Mouse (Mus musculus): ENCODE measurements around the gene Slc7a7. TPM values are rescaled to one million over a fixed set of nuclear protein-coding genes. Genes with fewer than 3 reads are reported as not detected.

Gene Slc7a7
- total RNA-seq, 1 experiment from 2014 or later, result 3.5 TPM

DNA sequence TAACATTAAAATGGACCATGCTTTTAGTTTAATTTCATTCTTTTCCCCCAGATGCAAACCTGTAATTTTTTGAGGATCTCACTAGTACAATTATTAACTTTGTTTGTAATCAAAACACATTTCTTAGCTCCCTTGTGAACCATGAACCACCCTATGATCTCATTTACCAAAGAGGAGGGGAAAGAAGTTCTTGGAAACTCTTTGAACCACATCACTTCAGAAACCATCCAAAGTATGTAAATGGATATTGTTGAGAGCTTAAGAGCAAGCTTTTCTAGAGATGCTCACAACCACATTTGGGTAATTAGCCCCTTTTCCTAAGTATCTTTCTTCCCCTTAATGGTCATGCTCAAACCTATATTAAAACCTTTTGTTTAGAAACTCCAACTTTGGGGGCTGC is 23.3 kb downstream of the Slc7a7 start:
- no peak for ATAC-seq (replicated peaks in 1 of 2; ENCODE audit: insufficient read depth in 1 of 2, low FRiP score in 2 of 2, low TSS enrichment in 1 of 2, low read depth in 1 of 2, poor library complexity in 2 of 2, severe bottlenecking in 2 of 2)

DNA sequence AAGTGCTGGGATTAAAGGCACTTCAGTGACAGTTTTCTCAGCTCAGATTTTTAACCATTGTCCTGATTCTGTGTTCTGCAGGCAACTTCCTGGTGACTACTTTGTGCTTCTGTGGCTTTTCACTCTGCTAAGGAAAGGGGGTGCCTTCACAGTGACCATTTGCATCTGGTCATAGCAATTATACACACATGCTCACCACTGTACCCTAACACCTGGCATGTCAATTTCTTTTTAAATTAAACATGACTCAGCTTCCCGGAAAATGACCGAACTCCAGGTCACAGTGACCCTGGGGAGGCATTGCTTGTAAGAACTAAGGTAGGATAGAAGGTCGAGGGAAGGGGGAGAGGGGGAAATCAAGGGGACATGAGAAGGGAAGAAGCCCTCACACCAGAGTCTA is 23.8 kb downstream of the Slc7a7 start:
- ATAC-seq (replicated peaks in 1 of 2; ENCODE audit: insufficient read depth in 1 of 2, low FRiP score in 2 of 2, low TSS enrichment in 1 of 2, low read depth in 1 of 2, poor library complexity in 2 of 2, severe bottlenecking in 2 of 2), result no peak

DNA sequence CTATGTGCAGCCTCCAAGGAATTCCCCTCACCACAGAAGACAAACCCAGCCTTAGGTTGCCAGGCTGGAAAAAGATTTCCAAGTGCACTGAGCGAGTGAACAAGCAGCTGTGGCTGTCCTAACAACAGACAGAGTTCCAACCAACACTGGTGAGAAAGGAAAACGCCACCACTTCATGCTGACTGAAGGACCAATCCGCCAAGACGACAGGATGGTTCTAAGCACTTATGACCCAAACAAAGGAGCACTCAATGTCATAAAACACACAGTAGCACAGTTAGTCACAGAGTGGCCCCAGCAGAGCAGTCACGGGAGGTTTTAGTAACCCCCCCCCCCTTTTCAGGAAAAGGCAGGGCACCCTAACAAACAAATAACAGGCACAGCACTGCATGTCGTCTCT is 26.7 kb downstream of the Slc7a7 start:
- no peak for ATAC-seq (replicated peaks in 1 of 2; ENCODE audit: insufficient read depth in 1 of 2, low FRiP score in 2 of 2, low TSS enrichment in 1 of 2, low read depth in 1 of 2, poor library complexity in 2 of 2, severe bottlenecking in 2 of 2)

DNA sequence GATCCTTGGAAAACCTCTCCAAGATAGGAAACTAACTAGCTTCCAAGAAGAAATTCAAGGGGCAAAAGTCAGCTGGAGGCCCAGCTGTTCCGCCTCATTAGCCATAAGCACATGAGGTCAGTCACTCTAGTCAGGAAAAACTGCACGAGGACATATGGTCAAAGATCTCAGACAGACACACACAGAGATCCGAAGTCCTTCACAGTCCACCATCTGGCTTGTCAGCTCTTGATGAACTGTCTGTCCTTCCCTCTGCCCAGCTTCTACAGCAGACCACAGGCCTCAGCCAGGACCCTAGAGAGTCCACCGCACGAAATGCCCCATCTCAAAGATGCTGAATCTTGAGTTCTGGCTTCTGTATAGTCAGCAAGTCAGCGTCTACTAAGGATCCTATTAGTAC is 30.0 kb downstream of the Slc7a7 start:
- no peak for ATAC-seq (replicated peaks in 1 of 2; ENCODE audit: insufficient read depth in 1 of 2, low FRiP score in 2 of 2, low TSS enrichment in 1 of 2, low read depth in 1 of 2, poor library complexity in 2 of 2, severe bottlenecking in 2 of 2)

DNA sequence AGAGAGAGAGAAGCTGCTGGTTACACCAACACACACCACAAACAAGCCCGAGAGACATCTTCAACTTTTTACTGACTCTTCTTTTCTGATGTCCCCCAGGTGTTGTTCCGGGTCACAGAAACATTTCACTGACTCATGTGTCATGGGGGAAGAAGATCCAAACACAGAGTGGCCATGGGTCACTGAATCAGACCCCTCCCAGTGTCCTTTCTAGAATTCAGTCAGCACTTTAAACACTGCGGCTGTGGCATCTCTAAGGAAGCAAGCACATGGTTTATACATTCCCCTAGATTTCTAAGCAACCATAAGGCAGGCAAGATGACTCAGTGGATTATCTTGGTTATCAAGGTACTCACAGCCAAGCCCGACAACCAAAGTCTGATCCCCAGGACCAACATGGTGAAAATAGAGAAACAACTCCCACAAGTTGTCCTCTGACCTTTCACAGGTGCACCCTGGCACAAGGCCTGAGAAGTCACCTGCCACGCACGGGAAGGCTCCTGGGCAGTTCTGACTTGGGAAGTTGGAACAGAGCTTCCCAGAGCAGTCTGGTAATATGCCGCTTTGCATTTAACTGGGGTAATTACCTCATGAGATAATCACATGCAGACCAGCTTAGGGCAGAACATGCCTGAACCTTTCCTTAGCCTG is 31.5 kb downstream of the Slc7a7 start:
- ATAC-seq (replicated peaks in 1 of 2; ENCODE audit: insufficient read depth in 1 of 2, low FRiP score in 2 of 2, low TSS enrichment in 1 of 2, low read depth in 1 of 2, poor library complexity in 2 of 2, severe bottlenecking in 2 of 2), result no peak

DNA sequence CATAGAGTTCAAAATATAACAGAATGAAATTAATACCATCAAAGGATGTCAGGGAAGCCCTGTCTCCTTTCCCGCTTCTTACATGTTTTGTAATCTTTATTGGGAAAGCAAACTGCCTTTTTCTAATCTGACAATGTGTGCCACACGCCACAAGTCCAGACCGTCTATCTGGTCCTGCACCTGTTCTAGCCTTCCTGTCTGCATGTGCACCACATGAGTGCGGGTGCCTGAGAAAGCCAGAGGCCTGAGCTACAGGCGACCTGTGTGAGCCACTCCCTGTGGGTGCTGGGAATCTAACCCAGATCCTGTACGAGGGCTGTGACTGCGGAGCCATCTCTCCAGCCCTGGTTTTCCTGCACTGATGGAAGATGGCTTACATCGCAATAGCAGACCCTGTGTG is 33.2 kb downstream of the Slc7a7 start:
- ATAC-seq (replicated peaks in 1 of 2; ENCODE audit: insufficient read depth in 1 of 2, low FRiP score in 2 of 2, low TSS enrichment in 1 of 2, low read depth in 1 of 2, poor library complexity in 2 of 2, severe bottlenecking in 2 of 2), result no peak; a peak in 1 of 4 replicates

DNA sequence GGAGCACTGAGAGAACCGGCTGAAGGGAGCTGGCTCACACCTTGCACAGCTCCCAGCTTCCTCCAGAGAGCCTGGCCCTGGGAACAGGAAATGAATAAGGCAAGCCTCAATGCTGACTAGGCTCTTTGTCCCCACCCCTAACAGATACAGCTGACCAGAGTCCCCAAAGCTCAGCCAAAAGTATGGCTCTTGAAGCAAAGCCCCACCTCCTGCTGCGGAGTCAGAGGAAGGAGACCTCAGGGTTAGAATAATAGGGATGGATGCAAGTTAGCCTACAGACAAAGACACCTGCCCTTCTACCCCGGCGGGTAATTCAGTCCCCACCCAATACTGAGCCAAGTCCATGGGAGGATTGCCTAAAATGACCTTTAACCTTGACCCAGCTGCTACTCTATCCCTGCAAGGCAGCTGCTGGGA is 34.2 kb downstream of the Slc7a7 start:
- peak; percentile 30 to 48; a peak in 2 of 4 replicates for ATAC-seq (replicated peaks in 1 of 2; ENCODE audit: insufficient read depth in 1 of 2, low FRiP score in 2 of 2, low TSS enrichment in 1 of 2, low read depth in 1 of 2, poor library complexity in 2 of 2, severe bottlenecking in 2 of 2)

DNA sequence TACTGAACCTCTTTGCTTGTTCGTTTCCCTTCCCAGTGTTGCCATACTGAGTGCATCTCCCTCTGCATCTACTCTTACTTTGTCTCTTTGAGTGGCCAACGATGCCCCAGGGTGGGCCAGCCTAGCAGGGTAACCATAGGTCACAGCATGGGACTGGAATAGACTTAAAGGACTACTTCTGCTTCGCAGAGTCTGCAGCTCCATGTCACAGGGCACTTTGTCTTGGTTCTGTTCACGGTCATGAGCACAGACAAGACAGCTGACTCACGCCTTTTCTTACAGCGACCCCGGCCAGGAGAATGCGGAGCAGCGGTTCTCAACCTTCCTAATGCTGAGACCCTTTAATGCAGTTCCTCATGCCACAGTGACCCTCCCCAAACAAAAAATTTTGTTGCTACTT is 34.9 kb downstream of the Slc7a7 start:
- ATAC-seq (replicated peaks in 1 of 2; ENCODE audit: insufficient read depth in 1 of 2, low FRiP score in 2 of 2, low TSS enrichment in 1 of 2, low read depth in 1 of 2, poor library complexity in 2 of 2, severe bottlenecking in 2 of 2), result no peak

DNA sequence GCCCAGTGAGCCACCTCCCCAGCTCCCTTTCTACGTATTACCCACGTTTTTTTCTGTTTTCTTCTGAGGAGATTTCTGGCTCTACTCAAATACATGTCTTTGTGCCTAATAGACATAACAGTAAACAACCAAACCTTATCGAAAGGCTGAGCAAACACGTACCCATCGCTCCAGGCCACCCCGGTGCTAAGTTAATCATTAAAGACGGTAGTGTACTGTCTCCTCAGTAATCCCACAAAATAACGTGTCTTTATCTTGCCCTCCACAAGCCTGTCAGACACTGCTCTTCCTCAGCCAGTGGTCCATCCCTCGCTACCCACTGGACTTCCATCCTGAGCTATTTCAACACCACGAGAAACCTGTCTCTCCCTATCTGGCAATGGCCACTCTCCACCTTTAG is 35.8 kb downstream of the Slc7a7 start:
- no peak for ATAC-seq (replicated peaks in 1 of 2; ENCODE audit: insufficient read depth in 1 of 2, low FRiP score in 2 of 2, low TSS enrichment in 1 of 2, low read depth in 1 of 2, poor library complexity in 2 of 2, severe bottlenecking in 2 of 2)

DNA sequence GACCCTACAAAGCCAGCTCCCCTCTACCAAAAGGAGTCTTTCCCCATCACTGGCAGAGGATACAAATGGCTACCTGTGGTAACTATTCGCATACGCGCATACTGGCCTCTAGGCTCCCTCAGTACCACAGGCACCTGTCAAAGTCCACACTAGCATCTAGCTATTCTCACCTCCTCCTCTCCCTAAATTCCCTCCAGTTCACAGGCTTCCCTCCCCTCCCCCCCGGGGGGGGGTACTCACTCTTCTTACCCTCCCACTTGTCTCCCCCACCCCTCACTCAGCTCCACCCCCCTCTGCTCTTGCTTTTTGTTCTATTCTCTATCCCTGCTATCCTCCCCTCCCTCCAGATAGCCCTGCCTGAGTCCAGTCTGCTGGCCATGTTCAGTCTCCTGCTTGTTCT is 37.0 kb downstream of the Slc7a7 start:
- no peak for ATAC-seq (replicated peaks in 1 of 2; ENCODE audit: insufficient read depth in 1 of 2, low FRiP score in 2 of 2, low TSS enrichment in 1 of 2, low read depth in 1 of 2, poor library complexity in 2 of 2, severe bottlenecking in 2 of 2)

DNA sequence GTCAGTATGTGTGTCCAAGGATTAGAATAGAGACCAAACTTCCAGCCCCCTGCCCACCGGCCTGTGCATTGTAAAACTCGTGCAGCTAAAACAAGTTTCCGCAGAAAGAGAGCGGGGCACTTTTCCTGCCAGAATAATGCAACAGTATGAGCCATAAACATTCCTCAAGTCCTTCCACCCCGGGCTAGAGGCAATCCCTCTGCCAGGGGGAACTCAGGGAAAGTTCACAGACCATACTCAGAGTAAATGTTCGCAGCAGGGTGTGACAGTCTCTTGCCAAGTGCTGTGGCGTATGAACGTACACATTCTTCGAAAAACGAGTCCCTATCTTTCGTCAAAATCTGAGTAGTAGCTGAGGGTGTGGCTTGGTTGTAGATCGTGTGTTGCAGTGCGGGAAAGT is 38.0 kb downstream of the Slc7a7 start:
- ATAC-seq (replicated peaks in 1 of 2; ENCODE audit: insufficient read depth in 1 of 2, low FRiP score in 2 of 2, low TSS enrichment in 1 of 2, low read depth in 1 of 2, poor library complexity in 2 of 2, severe bottlenecking in 2 of 2), result no peak

DNA sequence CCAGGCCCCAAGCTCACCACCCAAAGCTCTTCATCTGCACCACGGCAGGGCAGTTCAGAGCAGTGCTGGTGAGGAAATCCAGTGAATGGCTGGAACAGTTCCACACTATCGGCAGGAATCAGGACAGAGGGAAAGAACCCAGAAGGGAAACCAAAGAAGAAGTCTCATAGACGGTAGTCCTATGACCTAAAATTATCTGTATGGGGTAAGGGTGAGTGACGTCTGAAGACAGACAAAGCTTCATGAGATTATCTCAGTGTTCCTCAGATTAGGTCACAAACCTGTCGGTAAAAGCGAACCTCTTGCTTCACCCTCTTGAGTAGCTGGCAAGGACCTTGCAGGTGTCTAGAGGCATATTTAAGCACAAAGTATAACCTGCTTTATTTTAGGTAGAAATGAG is 40.4 kb downstream of the Slc7a7 start:
- ATAC-seq (replicated peaks in 1 of 2; ENCODE audit: insufficient read depth in 1 of 2, low FRiP score in 2 of 2, low TSS enrichment in 1 of 2, low read depth in 1 of 2, poor library complexity in 2 of 2, severe bottlenecking in 2 of 2), result no peak

DNA sequence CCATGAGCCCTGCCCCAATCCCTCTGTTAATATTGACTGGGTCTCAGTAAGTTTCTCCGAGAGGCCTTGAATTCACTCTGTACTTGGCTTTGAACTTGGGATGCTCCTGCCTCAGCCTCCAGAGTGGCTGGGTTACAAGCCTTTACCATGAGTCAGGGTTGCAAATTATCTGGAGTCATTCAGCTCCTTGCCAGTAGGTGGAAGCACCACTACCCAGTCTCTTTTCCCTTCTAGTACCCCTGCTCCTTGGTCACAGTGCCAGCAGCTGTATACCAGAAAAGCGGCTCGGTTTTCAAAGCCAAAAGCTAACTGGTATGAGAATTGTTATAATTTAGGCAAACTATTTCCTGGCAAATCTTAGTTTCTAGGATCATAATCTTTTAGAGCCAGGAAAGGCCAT is 41.7 kb downstream of the Slc7a7 start:
- ATAC-seq (replicated peaks in 1 of 2; ENCODE audit: insufficient read depth in 1 of 2, low FRiP score in 2 of 2, low TSS enrichment in 1 of 2, low read depth in 1 of 2, poor library complexity in 2 of 2, severe bottlenecking in 2 of 2), result peak; percentile 88 to 89

DNA sequence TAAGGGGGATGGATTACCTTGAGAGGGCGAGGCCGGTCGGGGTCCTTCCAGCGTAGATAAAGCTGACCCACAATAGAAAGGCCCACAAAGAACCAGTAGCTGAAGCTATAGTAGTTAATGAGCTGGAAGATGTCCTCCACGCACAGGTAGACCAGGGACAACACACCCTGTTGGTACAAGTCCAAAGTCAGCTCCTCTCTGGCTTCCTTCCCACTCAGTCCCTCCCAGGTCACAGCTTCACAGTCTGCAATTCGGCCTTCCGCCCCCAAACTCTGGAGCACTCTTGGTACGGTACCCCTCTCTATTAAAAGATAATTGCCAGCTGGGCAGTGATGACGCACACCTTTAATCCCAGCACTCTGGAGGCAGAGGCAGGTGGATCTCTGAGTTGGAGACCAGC is 44.7 kb downstream of the Slc7a7 start:
- no peak for ATAC-seq (replicated peaks in 1 of 2; ENCODE audit: insufficient read depth in 1 of 2, low FRiP score in 2 of 2, low TSS enrichment in 1 of 2, low read depth in 1 of 2, poor library complexity in 2 of 2, severe bottlenecking in 2 of 2)

DNA sequence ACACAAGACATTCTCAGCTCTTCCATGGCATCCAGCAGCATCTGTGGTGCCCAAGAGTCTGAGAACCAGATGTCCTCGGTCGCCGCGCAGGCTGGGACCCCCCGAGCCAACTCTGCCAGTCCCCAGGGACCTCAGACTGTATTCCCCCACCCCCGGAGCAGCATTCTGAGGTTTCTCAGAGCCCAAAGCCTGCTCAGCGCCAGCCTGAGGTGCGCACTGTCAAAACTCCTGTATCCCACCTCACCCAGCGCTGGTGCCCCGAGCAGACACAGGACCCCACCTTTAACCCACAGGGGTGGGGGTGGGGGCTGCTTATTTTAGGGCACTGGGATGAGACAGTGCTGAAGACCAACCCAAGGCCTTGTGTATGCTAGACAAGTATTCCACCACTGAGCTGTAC is 46.1 kb downstream of the Slc7a7 start:
- ATAC-seq (replicated peaks in 1 of 2; ENCODE audit: insufficient read depth in 1 of 2, low FRiP score in 2 of 2, low TSS enrichment in 1 of 2, low read depth in 1 of 2, poor library complexity in 2 of 2, severe bottlenecking in 2 of 2), result no peak

DNA sequence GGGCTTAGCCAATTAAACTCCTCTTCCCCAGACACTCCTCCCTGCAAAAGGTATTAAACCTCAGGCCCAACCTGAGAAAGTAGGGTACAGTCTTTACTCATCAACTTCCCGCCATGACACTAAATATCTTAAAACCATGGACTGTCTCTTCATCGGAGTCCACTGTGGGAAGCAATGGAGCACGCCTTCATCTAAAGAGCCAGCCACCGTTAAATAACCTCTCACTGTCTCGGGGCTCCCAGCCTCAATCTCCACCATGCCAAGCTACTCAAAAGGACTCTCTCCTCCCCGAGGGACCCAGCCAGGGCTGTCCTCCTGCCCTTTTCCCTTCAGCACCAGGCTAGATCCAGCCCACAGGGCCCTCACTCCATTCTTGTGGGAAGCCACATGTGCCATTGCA is 47.0 kb downstream of the Slc7a7 start:
- no peak for ATAC-seq (replicated peaks in 1 of 2; ENCODE audit: insufficient read depth in 1 of 2, low FRiP score in 2 of 2, low TSS enrichment in 1 of 2, low read depth in 1 of 2, poor library complexity in 2 of 2, severe bottlenecking in 2 of 2)

DNA sequence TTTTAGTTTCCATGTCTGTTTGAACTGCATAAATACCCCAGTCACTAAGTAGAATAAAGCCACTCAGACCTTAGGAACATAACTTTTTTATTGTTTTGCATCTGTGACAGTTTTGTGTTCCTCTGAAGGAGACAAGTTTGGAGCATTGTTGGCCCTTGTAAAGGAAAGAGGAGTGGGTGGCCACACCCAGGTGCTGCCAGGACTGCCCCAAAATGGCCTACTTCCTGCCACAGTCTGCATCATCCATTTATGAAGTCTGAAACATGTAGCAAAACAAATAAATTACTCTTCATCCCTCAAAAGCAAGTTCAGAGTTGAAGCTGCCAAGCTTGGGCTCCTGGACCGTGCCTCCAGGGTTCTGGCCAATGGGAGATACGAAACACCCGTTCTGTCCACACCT is 48.2 kb downstream of the Slc7a7 start:
- ATAC-seq (replicated peaks in 1 of 2; ENCODE audit: insufficient read depth in 1 of 2, low FRiP score in 2 of 2, low TSS enrichment in 1 of 2, low read depth in 1 of 2, poor library complexity in 2 of 2, severe bottlenecking in 2 of 2), result no peak

DNA sequence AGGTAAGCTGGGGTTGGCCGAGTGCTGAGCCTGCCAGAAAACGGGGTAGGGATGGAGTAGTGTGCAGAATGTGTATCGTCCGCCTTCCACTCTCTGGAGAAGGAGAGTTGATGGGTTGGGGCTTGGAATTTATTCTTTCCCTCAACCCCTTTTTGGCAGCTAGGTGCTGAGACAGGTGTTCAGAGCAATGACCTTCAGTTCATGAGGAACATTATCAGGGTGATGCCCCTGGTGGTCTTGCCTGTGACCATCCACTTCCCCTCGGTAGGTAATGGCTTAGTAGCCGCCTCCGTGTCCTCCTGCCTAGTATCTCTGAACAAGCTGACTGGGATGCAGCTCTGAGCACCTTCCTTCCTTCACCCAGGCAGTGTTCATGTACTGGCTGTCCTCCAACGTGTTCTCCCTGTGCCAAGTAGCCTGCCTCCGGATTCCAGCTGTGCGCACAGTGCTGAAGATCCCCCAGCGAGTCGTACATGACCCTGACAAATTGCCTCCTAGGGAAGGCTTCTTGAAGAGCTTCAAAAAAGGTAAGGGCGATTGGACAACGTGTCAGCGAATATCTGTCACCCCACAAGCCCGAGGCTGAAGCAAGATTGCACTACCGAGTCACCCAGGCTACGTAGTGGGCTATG is 50.0 kb downstream of the Slc7a7 start:
- ATAC-seq (replicated peaks in 1 of 2; ENCODE audit: insufficient read depth in 1 of 2, low FRiP score in 2 of 2, low TSS enrichment in 1 of 2, low read depth in 1 of 2, poor library complexity in 2 of 2, severe bottlenecking in 2 of 2), result no peak

DNA sequence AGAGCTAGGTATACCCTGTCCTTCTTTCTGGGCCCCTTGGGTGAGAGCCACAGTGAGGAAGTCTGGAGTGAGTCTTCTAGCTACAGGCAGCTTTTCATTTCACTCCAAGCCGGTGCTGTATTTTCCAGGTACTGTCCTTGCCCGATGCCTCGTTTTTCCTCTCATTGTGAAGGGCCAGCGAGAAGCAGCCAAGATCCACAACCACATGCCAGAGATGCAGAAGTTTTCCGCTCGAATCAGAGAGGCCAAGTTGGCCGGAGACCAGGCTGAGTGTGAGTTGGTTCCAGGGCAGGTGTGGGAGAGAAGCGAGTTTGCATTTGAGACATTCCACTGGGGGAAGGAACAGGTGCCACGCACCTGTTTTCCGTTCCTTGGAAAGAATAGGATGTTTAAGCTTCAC is 51.0 kb downstream of the Slc7a7 start:
- no peak for ATAC-seq (replicated peaks in 1 of 2; ENCODE audit: insufficient read depth in 1 of 2, low FRiP score in 2 of 2, low TSS enrichment in 1 of 2, low read depth in 1 of 2, poor library complexity in 2 of 2, severe bottlenecking in 2 of 2)

Measured in hematopoietic stem cell, adult 5-6 weeks (primary cell).